Mouse (Mus musculus): Measurements from ENCODE around the gene Alg14. TPM values are rescaled to one million over a fixed set of nuclear protein-coding genes. Genes with fewer than 3 reads are reported as not detected.

Gene Alg14
- total and polyA plus RNA-seq, 3 experiments: 3.2 to 20.1 TPM; not detected in 1

DNA sequence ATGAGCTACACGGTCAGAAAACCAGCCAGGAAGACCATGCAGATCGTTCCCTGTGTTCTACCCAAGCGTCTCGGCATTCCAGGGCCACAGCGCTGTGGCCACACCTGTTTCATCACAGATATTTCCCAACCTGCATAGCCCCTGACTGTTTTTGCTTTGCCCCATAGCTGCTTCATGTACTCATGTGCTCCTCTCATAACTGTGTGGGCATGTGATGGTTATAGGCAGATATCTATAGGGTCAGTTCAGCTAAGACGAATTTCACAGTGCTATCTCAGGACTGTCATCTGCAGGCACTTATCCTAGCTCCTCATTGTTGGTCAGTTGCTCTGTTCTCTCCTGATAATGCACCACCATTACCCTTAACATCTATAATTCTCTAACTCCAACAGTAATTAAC lies 27.3 kb upstream of the Alg14 start:
- H3K4me1 ChIP-seq (ENCODE audit: control insufficient read depth in 1 of 2, insufficient read depth in 2 of 2, low read length in 2 of 2): peaks cover 2 to 10% of the 10 kb centered on the region in 2 experiments; a peak in 2 of 4 replicates
- H3K9me3 ChIP-seq (replicated peaks; ENCODE audit: insufficient read depth, low read length): no peaks in the 10 kb centered on the region
- peaks cover 26 to 28% of the 10 kb centered on the region in 2 experiments for H3K27me3 ChIP-seq (ENCODE audit: control insufficient read depth in 1 of 2, insufficient read depth in 2 of 2, low read length in 2 of 2)
- DNase-seq (ENCODE audit: low read depth, low spot score): peak; percentile 34
- TF ChIP-seq ETS1 (IDR thresholded peaks at IDR 0.05; ENCODE audit: low read depth, low read length): 0 out of 2 replicates have a peak, but pooled peaks have one; percentile 11
- TF ChIP-seq TAL1 (IDR thresholded peaks at IDR 0.05; ENCODE audit: low read length): peak; percentile 43
- TF ChIP-seq RAD21 (IDR thresholded peaks at IDR 0.05; ENCODE audit: low read depth, low read length): no peak
- TF ChIP-seq KAT2A (conservative IDR thresholded peaks at IDR 0.05; ENCODE audit: low read depth, low read length): no peak
- no peak; the same call in 1 of the 2 replicates for TF ChIP-seq USF1 (IDR thresholded peaks at IDR 0.05; ENCODE audit: low read depth, low read length)
- TF ChIP-seq ZKSCAN1 (IDR thresholded peaks at IDR 0.05; ENCODE audit: low read depth, low read length): no peak
- TF ChIP-seq BHLHE40 (IDR thresholded peaks at IDR 0.05; ENCODE audit: borderline replicate concordance, low read depth, low read length): no peak
- TF ChIP-seq CHD1 (IDR thresholded peaks at IDR 0.05; ENCODE audit: low read depth, low read length): no peak
- TF ChIP-seq GATA1 (IDR thresholded peaks at IDR 0.05; ENCODE audit: low read depth, low read length): peak; percentile 51; the same call in 1 of the 2 replicates
- no peak for TF ChIP-seq SMC3 (IDR thresholded peaks at IDR 0.05; ENCODE audit: low read depth, low read length)
- TF ChIP-seq POLR2A (IDR thresholded peaks at IDR 0.05; ENCODE audit: control insufficient read depth in 1 of 2, insufficient read depth in 1 of 2, low read depth in 1 of 2, low read length in 2 of 2, poor library complexity in 1 of 2): no peak
- no peak for TF ChIP-seq MAZ (IDR thresholded peaks at IDR 0.05; ENCODE audit: low read depth, low read length)
- TF ChIP-seq ZNF384 (IDR thresholded peaks at IDR 0.05; ENCODE audit: low read depth, low read length): no peak
- no peak for TF ChIP-seq CHD2 (IDR thresholded peaks at IDR 0.05; ENCODE audit: low read length)
- TF ChIP-seq TCF12 (IDR thresholded peaks at IDR 0.05; ENCODE audit: low read depth, low read length): peak; percentile 81; the same call in 1 of the 2 replicates
- no peak for TF ChIP-seq JUND (IDR thresholded peaks at IDR 0.05; ENCODE audit: low read depth, low read length)
- TF ChIP-seq POLR2AphosphoS2 (IDR thresholded peaks at IDR 0.05; ENCODE audit: low read length): no peak
- no peak for TF ChIP-seq UBTF (IDR thresholded peaks at IDR 0.05; ENCODE audit: borderline replicate concordance, insufficient read depth, low read depth, low read length)
- no peak for TF ChIP-seq E2F4 (IDR thresholded peaks at IDR 0.05; ENCODE audit: borderline replicate concordance, low read depth, low read length)
- TF ChIP-seq MYB (IDR thresholded peaks at IDR 0.05; ENCODE audit: low read depth, low read length): no peak
- TF ChIP-seq SIN3A (IDR thresholded peaks at IDR 0.05; ENCODE audit: low read length): no peak
- TF ChIP-seq EP300 (IDR thresholded peaks at IDR 0.05; ENCODE audit: low read depth in 1 of 2, low read length in 2 of 2): peak; percentile 37 to 66; a peak in 3 of 4 replicates
- no peak for TF ChIP-seq TBP (IDR thresholded peaks at IDR 0.05; ENCODE audit: low read depth, low read length)
- no peak for TF ChIP-seq CTCF (IDR thresholded peaks at IDR 0.05 in 2 of 3, conservative IDR thresholded peaks at IDR 0.05 in 1 of 3; ENCODE audit: control insufficient read depth in 1 of 3, insufficient read depth in 1 of 3, low read depth in 2 of 3, low read length in 3 of 3, poor library complexity in 1 of 3, severe bottlenecking in 1 of 3)
- no peak overlapping the region for H3K4me3 ChIP-seq (ENCODE audit: control insufficient read depth in 1 of 2, insufficient read depth in 1 of 2, low read depth in 2 of 2, low read length in 2 of 2)
- H3K27ac ChIP-seq (ENCODE audit: control insufficient read depth, low read depth, low read length): no peak overlapping the region
- H3K36me3 ChIP-seq (ENCODE audit: control insufficient read depth in 1 of 2, insufficient read depth in 2 of 2, low read length in 2 of 2): peaks cover 0 to 4% of the 10 kb centered on the region in 2 experiments; a peak in 1 of 4 replicates
- H3K79me2 ChIP-seq (ENCODE audit: control insufficient read depth, insufficient read depth, low read length, poor library complexity): no peaks in the 10 kb centered on the region
- H3K9ac ChIP-seq (ENCODE audit: control insufficient read depth, low read depth, low read length, poor library complexity, severe bottlenecking): no peak overlapping the region
